Mouse (Mus musculus) lung, adult 18-20 months (tissue): ENCODE measurements around the gene Kncn.

Experiments
- DNase-seq, 2 experiments: peaks; one replicate each; pipeline ENCODE4 v3.0.0; 2022; ENCODE audit warnings: mixed read lengths in 2 of 2

Kncn gene

DNA sequence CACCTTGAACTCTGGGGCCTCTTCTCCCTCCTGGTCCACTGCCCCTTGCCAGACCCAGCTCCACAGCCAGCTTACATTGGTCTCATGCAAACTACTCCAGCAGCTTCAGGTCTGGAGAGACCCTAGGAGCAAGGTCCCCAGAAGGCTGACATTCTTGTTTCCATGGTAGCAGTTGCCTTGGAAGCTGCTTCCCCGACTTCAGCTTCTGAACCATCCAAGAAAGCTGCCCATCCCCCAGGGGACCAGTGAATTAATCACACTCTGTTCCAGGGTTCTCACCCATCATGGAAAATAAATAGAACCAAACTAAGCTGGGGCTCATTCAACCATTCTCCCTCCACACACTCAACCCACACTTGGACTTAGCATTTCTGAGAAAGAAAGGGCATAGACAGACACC is 3.0 kb upstream of the Kncn start:
- no peak for DNase-seq

DNA sequence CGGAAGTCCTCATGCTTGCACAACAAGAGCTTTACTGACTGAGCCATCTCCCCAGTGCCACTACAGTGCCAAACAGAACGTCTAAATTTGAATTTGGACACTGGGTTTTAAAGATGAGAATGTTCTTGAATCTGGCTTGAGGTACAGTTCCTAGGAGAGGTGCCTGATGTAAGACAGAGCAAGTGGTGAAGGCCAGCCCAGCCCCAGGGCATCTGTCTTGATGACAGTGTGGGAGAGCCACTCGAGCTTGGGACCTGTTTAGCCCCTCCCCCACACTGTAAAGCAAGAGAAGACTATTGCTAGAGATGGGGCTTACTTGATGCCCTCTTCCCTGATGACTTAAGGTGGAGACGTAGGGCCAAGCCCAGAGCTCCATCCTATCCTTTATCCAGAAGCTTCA is 2.0 kb upstream of the Kncn start:
- DNase-seq, result no peak

DNA sequence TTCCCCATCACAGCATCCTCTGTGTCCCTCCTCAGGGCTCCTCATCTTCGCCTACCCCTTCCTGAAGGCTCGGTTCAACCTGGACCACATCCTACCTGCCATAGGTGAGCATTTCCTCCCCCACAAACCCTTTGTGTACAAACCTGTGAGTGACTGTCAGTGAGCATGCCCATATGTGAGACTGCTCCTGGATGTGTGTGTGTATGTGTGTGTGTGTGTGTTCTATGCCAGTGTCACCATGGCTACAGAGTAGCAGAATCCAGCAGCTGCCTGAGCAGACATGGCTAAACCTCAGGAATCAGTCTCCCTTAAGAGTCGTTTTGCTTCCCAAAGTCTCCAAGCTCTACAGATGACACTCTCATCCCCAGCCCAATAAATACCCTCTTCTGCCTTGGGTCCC is 1.6 kb downstream of the Kncn start:
- DNase-seq, result no peak

DNA sequence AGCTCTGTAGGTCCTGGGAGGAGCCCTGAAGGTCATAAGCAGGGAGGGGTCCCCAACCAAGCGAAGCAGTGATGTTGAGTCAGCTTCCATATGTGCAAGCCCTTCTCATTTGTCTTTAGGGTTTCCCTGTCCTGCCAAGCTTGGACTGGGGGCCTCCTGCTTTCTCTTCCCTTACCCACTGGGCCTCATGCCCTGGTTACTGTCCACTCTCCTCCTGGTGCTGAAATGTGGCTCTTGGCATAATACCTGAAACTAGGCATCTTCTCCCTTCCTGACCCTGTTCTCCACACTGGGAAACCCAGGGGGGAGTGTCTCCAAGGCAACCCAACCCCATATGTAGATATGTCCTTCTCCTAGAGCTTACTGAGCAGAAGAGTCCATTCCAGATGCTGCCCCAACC is 2.7 kb downstream of the Kncn start:
- no peak for DNase-seq

DNA sequence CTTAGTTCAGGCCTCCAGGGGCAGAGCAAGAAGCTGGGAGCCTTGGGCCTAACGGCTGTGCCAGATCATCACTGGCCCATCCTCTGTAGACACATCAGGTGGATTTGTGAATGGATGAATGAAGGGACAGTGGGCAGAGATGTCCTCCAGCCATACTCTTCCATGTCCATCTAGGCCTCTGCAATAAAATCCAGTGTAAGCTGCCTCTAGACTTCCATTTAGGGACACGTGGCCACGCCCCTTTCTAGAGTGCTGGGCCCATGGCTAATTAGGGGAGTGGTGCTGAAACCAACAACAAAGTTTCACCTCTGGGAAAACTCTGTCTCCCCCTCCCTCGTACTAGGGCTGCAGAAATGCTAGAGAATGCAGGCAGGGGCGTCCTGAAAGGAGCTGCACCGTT is 5.9 kb downstream of the Kncn start:
- DNase-seq, result no peak

DNA sequence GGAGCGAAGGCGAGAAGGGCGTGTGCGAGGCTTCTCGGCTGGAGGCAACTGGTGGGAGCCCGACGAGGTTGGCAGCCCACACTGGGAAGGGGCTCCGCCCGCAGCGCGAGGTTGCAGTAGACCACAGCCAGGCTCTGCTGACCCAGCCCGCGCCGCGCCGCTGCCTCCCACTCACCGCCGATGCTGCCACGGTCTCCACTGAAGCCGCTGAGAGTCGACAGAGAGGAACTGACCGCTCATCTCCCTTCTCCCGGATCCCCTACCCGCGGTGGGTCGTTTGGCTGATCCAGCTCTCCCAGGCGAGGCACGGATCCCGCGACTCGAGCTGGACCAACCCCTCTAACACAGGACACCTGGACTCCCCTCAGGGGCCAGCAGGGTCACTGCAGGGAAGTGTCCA is 6.4 kb downstream of the Kncn start, which contains the start of gene 6430628N08Rik:
Gene 6430628N08Rik (plus strand): TSS at position 113 of the 400 bp plus-strand sequence.
- DNase-seq, result no peak

DNA sequence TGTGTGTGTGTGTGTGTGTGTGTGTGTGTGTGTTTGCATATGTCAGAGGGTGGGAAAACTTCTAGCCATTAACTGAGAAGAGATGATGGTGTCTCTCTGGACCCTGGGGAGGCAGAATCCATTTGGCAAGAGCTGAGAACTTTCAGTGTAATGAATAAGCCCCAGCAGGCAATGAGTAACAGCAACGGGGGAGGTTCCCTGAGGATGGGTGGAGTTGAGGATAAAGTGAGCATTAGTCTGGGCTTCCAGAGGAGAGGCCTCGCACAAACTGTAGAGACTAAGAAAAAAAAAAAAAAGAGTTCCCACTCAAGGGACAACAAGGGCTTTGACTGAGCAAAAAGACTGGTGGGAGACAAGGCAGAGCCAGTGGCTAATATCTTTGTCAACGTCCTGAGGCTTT is 10.1 kb downstream of the Kncn start:
- no peak for DNase-seq

DNA sequence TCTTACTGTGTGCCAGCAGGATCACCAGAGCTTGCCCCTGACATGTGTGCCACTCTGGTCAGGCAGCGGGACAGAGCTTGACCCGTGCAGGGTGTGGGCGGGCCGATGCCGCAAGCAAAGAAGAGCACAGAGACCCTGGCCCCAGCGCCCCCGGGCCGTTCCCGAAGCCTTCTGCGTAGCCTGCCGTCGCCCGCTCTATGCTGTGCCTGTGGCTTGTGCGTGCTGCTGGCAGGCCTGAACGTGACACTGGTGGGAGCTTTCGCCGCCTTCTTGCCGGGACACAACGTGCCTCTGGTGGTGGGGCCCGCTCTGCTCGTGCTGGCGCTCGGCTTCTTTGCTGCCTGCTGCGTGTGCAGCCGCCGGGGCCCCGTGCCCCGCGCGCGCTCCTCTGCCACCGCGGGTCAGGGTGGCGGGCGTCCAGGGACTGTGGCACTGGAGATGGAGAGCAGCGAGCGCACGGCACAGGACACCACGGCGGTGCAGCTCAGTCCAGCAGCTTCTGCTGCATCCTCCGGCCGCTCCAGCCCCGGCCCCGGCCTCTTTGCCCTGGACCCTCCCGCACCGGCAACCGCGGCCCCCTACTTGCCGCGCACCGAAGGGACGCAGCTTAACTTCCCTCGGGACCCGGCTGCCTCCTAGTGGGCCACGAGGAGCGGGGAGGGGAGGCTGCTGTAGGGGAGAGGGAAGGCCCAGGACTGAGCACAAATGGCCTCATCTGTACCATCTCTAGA is 13.9 kb downstream of the Kncn start:
- DNase-seq, result no peak

DNA sequence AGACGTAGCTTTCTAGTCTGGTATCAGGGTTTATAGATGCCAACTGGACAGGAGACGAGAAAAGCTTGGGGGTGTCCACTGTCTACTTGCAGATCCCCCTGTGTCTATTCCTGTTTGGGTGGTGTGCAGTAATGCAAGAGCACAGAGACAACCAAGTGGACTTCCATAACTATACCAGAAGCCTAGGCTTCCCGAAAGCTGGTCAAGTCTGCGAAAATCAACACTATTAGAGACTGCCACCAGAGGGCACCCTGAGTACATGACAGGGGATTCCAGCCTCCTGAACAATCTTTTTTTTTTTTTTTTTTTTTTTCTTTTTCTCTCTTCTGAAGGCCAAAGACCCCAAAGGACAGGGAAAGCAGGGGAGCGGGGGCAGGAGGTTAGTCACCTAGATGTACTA is 18.6 kb downstream of the Kncn start:
- peak; percentile 67 to 74 for DNase-seq

DNA sequence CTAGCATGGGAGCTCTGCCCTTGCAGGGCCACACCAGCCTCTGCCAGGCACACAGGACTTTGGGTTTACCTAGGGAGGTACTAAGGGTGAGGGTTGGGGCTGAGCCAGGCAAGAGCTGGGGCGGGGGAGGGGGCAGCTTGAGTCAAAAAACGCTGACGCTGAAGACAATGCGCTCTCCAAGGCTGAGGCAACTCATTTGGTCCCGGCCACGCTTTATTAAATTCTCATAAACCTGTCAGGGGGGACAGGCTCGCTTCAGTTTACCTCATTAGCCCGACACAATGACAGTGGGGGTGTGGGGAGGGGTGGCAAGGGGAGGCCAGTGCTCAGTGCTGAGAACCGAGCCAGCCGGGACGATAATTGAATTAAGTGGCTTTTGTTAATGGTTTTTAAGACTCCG is 20.2 kb downstream of the Kncn start:
- DNase-seq, result no peak

DNA sequence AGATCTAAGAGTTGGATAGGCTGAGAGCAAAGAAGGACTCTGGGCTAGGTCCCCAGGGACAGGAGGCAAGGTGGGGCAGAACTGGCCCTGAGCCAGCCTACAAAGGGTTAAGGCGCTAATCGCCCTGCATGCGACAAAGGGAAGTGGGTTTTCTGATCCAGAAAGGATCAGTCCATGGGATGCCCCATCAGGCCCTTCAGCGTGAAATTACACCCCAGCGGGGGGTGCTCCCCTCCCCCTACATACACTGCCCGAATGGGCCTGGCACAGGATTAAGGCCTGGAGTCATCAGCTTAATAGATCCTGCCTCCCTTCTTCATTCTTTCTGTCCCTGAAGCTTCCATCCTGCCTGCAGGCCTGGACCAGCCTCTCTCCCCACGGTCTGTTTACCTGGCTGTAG is 21.5 kb downstream of the Kncn start:
- no peak for DNase-seq

DNA sequence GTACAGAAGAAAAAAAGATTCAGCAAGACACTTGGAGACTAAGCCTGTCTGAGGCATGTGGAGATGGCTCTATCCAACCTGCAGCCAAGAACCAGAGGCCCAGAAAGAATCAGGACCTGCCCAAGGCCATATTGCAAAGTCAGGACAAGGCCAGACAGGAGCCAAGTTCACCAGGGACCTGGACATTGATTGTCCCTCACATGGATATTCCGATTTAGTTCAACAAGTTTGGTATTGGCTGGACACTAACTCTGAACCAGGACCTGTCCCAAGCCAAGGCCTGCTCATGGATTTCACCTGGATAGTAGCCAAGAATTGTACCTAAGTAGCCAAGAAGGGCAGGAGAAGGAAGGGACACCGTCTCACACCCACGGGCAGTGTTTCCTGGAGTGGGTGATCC is 22.6 kb downstream of the Kncn start:
- DNase-seq, result no peak

DNA sequence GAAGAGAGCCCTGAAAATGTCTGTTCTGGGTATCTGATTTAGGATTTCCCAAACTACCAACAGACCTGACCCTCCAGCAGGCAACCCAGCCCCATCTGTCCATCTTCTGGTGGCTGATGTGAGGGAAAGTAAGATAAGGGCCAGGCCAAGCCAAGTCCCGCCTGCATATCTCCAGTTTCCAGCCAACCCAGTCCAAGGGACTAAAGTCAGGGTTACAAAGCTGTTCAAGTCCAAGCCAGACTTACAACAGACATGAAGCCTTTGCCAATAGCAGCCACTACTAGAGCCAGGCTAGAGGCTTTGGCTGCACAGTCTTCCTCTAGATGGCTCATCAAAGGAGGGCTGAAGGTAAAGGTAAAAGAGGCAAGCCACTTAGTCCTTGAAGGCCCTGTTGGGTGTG is 23.8 kb downstream of the Kncn start:
- no peak for DNase-seq

DNA sequence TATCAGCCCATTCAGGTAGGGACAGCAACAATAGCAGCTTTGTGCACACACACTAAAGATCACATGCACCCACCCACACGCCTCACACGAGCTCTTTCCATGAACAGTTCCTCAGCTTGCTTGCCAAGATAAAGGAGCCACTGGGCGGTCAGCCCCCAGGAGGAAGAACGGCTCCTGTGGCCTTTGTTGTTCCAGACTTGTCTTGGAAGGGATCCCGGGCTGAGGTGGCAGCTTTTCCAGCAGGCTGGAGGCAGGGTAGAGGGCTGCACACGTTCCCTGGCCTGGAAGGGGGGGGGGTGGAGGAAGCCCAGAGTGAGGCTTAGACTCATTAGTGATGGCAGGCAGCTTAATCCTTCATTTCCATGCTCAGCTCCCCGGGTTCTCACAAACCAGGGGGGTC is 24.4 kb downstream of the Kncn start:
- peak in 1 of 2 experiments; percentile 28 for DNase-seq

DNA sequence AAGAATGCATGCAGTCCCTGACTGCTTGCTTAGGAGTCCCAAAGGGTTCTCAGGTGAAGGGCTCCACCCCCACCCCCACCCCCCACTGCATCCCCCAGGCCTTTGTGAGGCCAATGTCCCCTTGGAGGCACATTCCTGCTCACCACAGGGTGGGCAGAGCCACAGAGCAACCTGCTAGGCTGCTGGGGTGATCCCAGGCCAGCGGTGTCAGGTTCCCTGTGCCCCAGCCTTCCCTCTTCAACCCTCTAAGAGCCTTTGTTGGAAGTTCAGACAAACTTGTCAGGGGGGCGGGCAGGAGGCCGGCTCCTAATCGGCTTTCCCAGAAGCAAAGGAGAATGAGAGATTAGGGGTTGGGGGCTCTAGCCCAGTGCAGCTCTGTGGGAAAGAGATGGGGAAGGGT is 27.4 kb downstream of the Kncn start:
- DNase-seq, result peak in 1 of 2 experiments; percentile 14

DNA sequence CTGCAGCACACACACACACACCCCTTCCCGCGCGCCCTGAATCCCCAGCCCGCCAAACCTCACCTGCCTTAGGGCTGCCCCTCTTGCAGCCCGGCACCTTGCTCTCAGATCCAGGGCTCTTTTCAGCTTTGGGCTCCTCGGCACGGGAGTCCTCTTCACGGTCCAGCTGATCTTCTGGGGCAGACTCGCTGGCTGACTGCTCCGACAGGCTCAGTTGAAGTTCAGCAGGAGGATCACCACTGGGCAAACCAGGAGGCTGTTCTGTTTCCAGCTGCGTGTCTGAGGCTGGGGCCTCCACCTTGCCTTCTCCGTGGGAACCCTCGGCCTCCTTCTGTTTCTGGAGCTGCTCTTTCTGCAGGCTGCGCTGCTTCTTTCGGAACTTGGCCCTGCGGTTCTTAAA is 35.7 kb downstream of the Kncn start:
- no peak for DNase-seq

DNA sequence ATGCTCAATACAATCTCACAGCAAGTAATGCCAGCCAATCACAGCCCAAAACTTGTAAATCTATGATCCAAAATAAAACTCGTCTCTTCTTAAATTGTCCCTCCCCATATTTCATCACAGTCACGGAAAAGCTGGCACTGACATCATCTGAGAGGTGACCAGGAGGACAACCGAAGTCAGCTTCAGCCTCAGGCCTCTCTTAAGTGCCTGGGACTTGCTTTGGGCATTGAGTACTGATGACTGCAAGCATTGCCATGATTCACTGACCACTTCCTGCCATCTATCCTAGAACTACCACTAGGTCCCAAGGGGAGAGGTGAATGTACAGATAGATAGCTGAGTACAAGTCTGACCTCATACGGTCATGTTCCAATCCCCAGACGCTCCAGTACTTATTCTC is 38.5 kb downstream of the Kncn start:
- no peak for DNase-seq

DNA sequence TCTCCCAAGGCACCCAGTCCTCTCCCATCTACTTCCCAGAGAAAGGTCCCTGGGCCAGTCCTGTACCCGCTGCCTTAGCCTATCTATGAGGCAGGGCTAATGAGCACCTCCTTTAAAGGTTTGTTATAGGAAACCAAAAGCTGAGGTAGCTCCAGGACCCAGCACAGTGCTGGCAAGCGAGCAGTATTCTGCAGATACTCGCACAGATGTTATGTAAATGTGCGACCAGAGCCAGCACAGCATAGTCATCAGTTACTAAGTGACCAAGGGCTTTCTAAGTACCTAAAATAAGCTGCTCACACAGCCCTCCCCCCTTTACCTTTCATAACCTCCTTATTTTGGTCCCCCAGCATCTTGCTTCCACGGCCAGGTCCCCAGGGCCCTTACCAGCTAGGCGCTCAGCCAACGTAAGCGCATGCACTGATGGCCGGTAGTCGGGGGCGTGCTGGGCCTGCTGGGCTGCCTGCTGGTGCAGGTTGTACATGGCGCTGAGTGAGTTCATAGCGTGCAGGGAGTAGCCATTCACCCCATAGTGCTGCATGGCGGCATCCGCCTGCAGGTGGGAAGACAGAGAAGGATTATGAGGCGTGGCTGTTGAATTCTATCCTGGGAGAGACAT is 39.2 kb downstream of the Kncn start:
- no peak for DNase-seq

DNA sequence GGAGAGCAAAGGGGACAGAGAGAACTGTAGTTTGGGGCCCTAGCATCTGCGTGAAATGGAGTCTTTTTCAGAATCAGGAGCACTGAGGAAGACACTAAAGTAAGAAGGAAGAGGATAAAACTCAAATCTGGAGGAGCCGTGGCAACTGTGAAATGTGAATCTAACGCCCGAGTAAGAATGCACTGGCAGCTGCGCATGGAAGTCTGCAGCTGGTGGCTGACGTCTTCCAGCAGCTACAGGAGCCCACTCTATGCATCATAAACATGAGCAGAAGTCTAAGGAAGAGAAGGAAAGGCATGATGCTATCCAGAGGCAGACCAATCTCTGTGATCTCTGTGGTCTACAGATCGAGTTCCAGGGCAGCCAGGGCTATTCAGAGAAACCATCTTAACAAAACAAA is 43.4 kb downstream of the Kncn start:
- no peak for DNase-seq

DNA sequence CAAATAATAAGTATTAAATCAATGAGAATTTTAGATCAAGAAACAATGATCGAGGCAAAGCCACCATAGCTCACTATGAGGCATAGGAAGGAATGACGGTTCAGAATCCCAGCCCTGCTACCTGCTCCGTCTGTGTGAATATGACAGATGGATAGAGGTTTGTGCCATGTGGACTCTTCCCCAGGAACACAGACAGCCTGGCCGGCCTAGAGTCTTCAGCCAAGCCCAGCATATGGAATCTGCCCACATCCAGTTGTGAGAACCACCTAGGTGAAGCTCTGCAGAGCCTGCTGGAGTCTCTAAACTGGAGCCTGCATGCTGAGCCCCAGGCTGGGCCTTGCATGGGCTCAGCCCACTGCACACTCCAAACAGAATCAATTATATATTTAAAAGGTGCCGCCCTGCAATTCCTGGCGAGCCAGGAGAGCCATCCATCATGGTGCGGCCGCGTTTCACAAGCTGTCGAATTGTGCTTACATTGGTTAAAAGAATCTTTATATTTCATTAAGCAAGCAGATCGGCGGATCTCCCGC is 47.4 kb downstream of the Kncn start:
- DNase-seq, result no peak

DNA sequence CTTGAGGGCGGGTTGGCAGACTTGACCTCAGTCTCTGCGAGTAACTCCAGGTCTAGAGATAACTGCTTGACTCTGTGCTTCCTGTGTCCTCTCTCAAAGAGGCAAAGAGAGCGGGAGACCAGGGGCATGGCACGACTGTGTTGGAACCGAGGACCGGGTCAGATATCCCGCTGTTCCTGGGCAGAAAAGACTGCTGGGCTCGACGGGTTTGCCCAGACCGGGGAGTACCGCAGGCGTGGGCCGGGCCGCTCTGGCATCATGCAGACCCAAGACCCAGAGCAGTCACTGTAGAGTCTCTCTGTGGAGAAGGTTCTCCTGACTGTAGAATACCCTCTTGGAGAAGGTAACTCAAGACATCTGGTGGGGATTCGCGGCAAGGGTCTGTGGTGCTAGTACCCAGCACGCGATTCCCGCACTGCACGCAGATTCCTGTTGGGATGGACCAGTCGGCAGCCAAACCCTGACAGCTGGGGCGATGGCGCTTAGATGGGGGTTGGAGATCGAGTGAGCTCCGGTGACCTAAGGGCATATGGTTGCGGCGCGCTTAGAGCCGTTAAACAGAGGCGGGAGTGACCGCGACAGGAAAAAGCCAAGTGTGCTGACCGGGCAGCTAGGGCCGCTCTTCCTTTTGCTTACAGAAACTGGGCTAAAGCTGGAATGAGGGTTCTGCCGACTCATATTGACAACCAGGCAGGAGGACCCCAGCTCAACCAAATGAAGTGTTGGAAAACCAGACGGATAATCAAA is 51.8 kb downstream of the Kncn start:
- DNase-seq, result peak in 1 of 2 experiments; percentile 4

DNA sequence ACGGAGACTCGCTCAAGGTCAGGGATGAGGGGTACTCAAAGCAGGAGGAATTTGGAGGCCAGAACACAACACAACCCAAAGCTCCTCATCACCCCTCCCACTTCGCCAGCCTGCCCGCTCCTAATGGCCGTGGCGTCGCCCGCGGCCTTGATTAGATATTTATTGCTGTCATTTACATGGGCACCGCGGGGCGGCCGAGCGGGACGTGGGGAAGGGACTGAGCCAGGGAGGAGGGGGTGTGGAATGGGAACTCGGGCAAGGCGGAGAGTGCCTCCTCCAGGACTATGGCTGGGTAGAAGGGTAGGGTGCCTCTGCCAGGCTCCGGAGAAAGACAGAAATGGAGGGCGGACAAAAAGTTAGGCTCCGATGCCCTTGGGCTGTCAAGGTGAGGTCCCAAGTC is 52.4 kb downstream of the Kncn start:
- no peak for DNase-seq

DNA sequence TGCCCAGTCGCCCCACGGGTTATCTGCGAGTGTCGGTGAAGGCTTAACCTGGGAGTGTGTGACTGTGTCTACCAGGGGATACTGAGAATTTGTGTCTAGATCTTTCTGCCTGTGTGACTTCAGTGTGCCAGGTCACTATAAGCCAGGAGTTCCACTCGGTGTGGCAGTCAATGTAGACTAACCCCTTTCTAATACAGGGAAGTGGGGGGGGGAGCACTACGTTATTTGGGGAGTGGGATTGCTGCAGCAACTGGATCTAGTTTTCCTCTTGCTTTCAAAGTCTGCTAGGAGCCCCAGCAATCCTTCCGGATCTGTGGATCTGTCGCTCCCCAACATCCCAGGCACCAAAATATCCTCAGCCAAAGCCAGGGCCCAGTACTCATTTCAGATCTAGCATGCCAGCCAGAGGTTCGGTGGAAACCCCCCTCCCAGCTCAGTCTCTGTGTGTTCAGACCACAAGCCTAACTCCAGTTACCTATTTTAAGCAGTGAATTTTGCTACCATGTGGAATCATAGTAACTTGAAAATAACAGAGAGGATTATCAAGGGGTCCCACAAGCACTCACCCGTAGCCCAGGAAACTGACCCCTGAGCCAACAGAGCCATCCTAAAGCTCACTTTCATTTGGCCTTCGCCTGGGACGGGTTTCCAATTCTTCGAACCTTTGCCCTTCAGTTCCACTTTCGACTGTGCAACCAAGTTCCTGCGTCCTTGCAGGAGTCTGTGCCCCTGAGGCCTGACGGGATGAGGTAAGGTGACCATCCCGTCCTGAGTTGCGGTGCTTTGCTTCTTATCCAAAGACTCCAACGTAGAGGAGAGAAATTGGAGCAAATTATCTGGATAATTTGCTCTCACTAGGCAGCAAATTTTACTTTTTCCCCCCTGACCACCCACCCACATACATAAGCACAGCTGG is 53.1 kb downstream of the Kncn start:
- no peak for DNase-seq
